Mouse (Mus musculus): Measurements from ENCODE around the gene Ckap5. TPM values are rescaled to one million over a fixed set of nuclear protein-coding genes. Genes with fewer than 3 reads are reported as not detected.

The Ckap5 gene
- total RNA-seq, 4 experiments from 2014 or later: 38.7 to 58.2 (median 51.2) TPM

DNA sequence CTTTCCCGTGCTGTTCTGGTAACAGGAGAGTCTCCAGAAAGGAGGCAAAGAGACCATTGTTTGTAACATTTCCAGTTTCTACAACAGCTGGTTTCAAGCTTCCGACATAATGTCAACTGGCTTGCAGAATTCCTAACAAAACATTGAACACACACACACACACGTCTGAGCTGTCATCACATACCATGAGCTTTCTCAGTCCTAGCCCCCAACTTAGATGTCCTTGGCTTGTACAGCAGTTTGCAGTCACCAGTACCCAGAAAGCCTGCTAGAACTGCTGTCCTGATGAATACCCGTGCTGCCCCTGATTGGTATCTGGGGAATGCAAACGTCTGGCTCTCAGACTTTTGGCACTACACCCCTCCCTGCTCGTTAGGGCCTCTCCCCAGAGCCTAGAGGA is 129.3 kb downstream of the Ckap5 start:
- DNase-seq: no peak

GRCm38 (mm10) chr2:91656774-91657173 is 130.2 kb downstream of the Ckap5 start:
- no peak for DNase-seq

DNA sequence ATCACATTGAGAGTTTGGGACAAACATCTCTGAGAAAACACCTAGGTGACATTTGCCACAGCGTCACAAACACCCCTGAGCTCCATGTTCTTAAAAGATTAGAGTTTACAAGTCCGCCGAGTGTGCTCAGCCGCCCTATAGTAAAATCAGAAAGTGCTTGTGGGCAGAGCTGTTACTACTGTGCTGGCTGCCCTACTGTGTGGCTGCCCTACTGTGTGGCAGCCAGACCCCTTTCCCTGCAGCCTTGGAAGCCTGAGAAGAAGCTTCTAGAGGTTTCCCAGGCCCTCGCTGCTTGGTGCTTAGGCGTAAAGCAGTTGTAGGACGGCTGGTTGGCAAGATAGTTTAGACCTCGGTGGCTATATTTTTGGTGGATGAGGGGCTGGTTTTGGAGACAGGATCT is 133.1 kb downstream of the Ckap5 start:
- DNase-seq: no peak

DNA sequence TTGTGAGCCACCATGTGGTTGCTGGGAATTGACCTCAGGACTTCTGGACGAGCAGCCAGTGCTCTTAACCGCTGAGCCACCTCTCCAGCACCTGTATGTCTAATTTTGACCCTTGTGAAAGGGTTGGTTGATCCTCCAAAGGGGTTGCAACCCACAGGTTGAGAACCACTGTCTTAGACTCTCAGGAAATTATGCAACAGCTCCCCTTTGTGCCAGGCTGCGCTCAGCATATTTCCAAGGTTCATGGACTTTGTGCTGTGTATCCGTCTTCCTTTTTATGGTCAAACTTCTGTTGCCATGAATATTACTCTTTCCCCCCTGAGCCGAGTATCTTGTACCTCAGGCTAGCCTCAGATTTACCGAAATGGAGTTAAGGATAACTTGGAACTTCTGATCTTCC is 134.4 kb downstream of the Ckap5 start:
- DNase-seq: no peak

- no peak for DNase-seq
Observed at GRCm38 (mm10) chr2:91664780-91665179, 138.2 kb downstream of the Ckap5 start.

DNA sequence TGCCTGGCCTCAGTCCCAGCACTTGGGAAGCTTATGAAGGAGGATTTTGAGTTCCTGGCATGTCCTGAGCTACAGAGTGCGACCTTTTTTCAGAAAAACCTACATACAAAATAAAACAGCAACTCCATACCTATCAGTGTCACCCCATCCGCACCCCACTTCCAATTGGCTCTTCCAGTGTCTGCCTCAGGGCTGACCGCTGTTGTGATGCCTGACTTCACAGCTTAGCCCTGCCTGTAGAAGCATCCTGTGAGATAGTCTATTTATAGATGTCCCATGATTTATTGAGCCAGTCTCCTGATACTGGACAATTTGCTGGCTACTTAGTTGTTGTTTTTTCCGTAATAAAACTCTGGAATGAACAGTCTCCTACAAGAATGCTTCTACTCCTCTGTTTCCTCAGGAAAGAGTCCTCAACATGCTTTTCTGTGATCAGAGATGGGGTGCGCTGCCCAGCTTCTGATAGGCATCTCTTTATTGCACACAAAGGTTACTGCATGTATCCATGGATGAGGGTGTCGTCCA is 139.9 kb downstream of the Ckap5 start:
- DNase-seq: no peak

DNA sequence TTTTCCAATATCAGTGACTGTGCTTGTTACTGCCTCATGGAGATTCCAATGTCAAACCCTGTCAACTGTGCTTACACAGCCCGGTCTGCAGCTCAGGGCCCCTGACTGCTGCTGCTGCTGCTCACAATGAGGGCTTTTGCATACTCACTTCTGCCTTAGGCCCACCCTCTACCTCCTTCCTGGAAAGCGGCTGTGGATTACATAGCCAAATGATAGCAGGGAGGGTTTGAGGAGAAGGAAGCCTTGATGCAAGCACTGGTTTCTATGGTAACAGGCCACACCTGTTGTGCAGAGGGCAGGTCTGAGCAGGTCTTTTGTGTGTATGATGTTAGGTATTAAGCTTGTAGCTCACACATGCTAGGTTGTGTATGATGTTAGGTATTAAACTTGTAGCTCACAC is 141.2 kb downstream of the Ckap5 start:
- no peak for DNase-seq

DNA sequence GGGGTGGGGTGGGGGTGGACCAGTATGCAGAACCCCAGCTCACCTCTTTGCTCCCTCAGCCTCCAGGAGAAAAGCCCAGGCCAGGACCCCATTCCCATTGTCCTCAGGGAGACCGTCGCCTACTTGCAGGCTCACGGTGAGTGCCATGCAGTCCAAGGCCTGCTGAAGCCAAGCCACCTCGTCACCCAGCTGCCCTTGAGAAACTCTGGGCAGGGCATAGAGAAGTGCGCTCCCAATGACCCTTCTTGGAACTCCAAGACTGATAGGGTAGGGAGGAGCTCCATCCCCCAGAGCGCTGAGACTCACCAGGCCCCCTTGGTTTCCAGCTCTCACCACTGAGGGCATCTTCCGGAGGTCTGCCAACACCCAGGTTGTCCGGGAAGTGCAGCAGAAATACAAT is 142.8 kb downstream of the Ckap5 start:
- DNase-seq: peak; percentile 39

GRCm38 (mm10) chr2:91670038-91670437 is 143.5 kb downstream of the Ckap5 start:
- DNase-seq: no peak

Other genes starting within 250 kb of the Ckap5 start
- 10 to 100 TPM; 17.8 to 35.6 (median 28.3) TPM for gene 1110051M20Rik, start 82.1 kb upstream of the Ckap5 start, total RNA-seq (2022)
- 10 to 100 TPM in 2 of 4 experiments, 1 to 10 TPM in 2; 6.3 to 11.2 (median 9.5) TPM for gene Lrp4, start 69.3 kb upstream of the Ckap5 start, total RNA-seq (2022)
- under 1 TPM in 3 of 4 experiments, not detected in 1; 0.18 to 0.51 (median 0.46) TPM for gene F2, start 109.7 kb downstream of the Ckap5 start, total RNA-seq (2022)
- gene Zfp408, start 123.0 kb downstream of the Ckap5 start, total RNA-seq (2022): 10 to 100 TPM; 10.2 to 22.4 (median 15.1) TPM
- 10 to 100 TPM; 64.3 to 82.4 (median 73.8) TPM for gene Arhgap1, start 123.1 kb downstream of the Ckap5 start, total RNA-seq (2022)
- 100 to 1,000 TPM in 1 of 4 experiments, 10 to 100 TPM in 3; 71.0 to 105 (median 72.1) TPM for gene Atg13, start 183.8 kb downstream of the Ckap5 start, total RNA-seq (2022)
- gene Harbi1, start 184.1 kb downstream of the Ckap5 start, total RNA-seq (2022): 10 to 100 TPM; 11.0 to 12.7 (median 11.8) TPM
- 10 to 100 TPM; 36.3 to 52.7 (median 40.8) TPM for gene Ambra1, start 203.4 kb downstream of the Ckap5 start, total RNA-seq (2022)

Data from adrenal gland, adult 8-10 months (tissue).